Mouse (Mus musculus) stomach, postnatal 0 days (tissue): Measurements from ENCODE around the gene Klk1b3. TPM values are rescaled to one million over a fixed set of nuclear protein-coding genes. Genes with fewer than 3 reads are reported as not detected.
"Not testable (repeated sequence)": the region's sequence is repeated elsewhere in the genome, so short reads cannot be mapped to it uniquely, and the experiment has no call there.

ENCODE experiments used
- ATAC-seq: fragments of 200-750 bp; cut with Nextera tagmentation; 2 replicates; pipeline ENCODE4 v1.8.0; 2017; ENCODE audit not compliant: low FRiP score, low TSS enrichment
- DNase-seq: peaks from one replicate; pipeline ENCODE4 v3.0.0-alpha.2; 2016; ENCODE audit warnings: low spot score
- H3K27ac ChIP-seq: fragments of 300-500 bp; sonication (generic); replicated peaks from 2 replicates; pipeline ENCODE4 v1.5.1; 2014; ENCODE audit warnings: mild to moderate bottlenecking, control low read depth
- H3K27me3 ChIP-seq: fragments of 300-500 bp; sonication (generic); 2 replicates; pipeline ENCODE4 v1.6.1; 2014; ENCODE audit warnings: low read length; ENCODE audit not compliant: control insufficient read depth, insufficient read depth
- H3K36me3 ChIP-seq: fragments of 300-500 bp; sonication (generic); 2 replicates; pipeline ENCODE4 v1.6.1; 2014; ENCODE audit warnings: low read length, mixed read lengths; ENCODE audit not compliant: control insufficient read depth, insufficient read depth
- H3K4me1 ChIP-seq: fragments of 300-500 bp; sonication (generic); replicated peaks from 2 replicates; pipeline ENCODE4 v1.6.1; 2014; ENCODE audit warnings: antibody characterized with exemption; ENCODE audit not compliant: control insufficient read depth, insufficient read depth
- H3K4me2 ChIP-seq: fragments of 300-500 bp; sonication (generic); replicated peaks from 2 replicates; pipeline ENCODE4 v1.6.1; 2014; ENCODE audit warnings: low read depth, mild to moderate bottlenecking, control low read depth, moderate library complexity
- H3K4me3 ChIP-seq: fragments of 300-500 bp; sonication (generic); 2 replicates; pipeline ENCODE4 v1.5.1; 2014; ENCODE audit warnings: low read depth, low read length, control low read depth
- H3K9ac ChIP-seq: fragments of 300-500 bp; sonication (generic); 2 replicates; pipeline ENCODE4 v1.6.1; 2014; ENCODE audit warnings: mild to moderate bottlenecking, low read length, control low read depth, mixed read lengths
- H3K9me3 ChIP-seq: fragments of 300-500 bp; sonication (generic); 2 replicates; pipeline ENCODE4 v1.6.1; 2016; ENCODE audit warnings: low read length; ENCODE audit not compliant: control insufficient read depth
- CTCF ChIP-seq: IDR thresholded peaks from 2 replicates; pipeline ENCODE4 v1.5.1; 2016; ENCODE audit warnings: antibody characterized with exemption, low read depth, mild to moderate bottlenecking, moderate library complexity
- EP300 ChIP-seq: optimal IDR thresholded peaks from 2 replicates; pipeline ENCODE3; 2016; ENCODE audit warnings: antibody characterized with exemption
- WGBS: fragments of 180-500 bp; shearing (Covaris S2); extraction: QIAGEN DNeasy Blood & Tissue Kit; methylation state at CpG from one replicate; pipeline ENCODE4 v1.1.7; 2014; 5-methylcytosine and 5-hydroxymethylcytosine counted together
- polyA plus RNA-seq: library from polyadenylated mRNA; unstranded; fragments of >200 nt; fragmentation: Nextera tagmentation; extraction: Ambion mirVana; gene quantifications from 2 replicates; pipeline ENCODE4 v1.2.1, GENCODE M21; 2015

Klk1b3 gene
- polyA plus RNA-seq, 1 experiment from 2014 or later, result not detected

- WGBS, result 66% methylated on average over 2 of the region's 2 CpGs
- H3K4me3 ChIP-seq, result no peak overlapping the region
- H3K9ac ChIP-seq, result no peak overlapping the region
Measured at GRCm38 (mm10) chr7:44247971-44248370, 50.0 kb downstream of the Klk1b3 start.

GRCm38 (mm10) chr7:44249248-44249647 lies 51.3 kb downstream of the Klk1b3 start:
- TF ChIP-seq EP300, result no peak
- TF ChIP-seq CTCF, result no peak
- no peaks in the 10 kb centered on the region for H3K27me3 ChIP-seq
- H3K9ac ChIP-seq, result no peak overlapping the region
- no peaks in the 10 kb centered on the region for H3K9me3 ChIP-seq
- no peak for ATAC-seq
- DNase-seq, result no peak
- H3K4me3 ChIP-seq, result no peak overlapping the region
- H3K4me2 ChIP-seq, result no peak overlapping the region
- H3K36me3 ChIP-seq, result no peaks in the 10 kb centered on the region; the same call in 1 of the 2 replicates
- H3K4me1 ChIP-seq, result no peaks in the 10 kb centered on the region; the same call in 1 of the 2 replicates
- H3K27ac ChIP-seq, result no peak overlapping the region
- WGBS, result 86% methylated on average over 4 of the region's 4 CpGs

More at GRCm38 (mm10) chr7:44247971-44248370, 50.0 kb downstream of the Klk1b3 start:
- Histone ChIP-seq H3K4me2 (peak overlapping the region; percentile 70), H3K36me3 (no peaks in the 10 kb centered on the region; the same call in 1 of the 2 replicates), H3K4me1 (no peaks in the 10 kb centered on the region; the same call in 1 of the 2 replicates), H3K27ac (no peak overlapping the region), H3K27me3 (no peaks in the 10 kb centered on the region), H3K9me3 (no peaks in the 10 kb centered on the region)
- TF ChIP-seq EP300 (no peak), CTCF (no peak)
- no peak for DNase-seq
- ATAC-seq, result no peak

- not testable (repeated sequence) for H3K27me3 ChIP-seq, H3K36me3 ChIP-seq, H3K4me3 ChIP-seq, H3K4me1 ChIP-seq, H3K4me2 ChIP-seq, ATAC-seq, DNase-seq, H3K9ac ChIP-seq, H3K9me3 ChIP-seq, H3K27ac ChIP-seq
- WGBS, result 88% methylated on average over 17 of the region's 17 CpGs
Measured at GRCm38 (mm10) chr7:44250732-44251275, 52.8 kb downstream of the Klk1b3 start.

Other genes with a start within 250 kb of the Klk1b3 start
- gene Klk1b8, start 247.5 kb upstream of the Klk1b3 start, polyA plus RNA-seq, result not detected in 2 replicates
- not detected in 2 replicates for gene Klk1b1, start 231.4 kb upstream of the Klk1b3 start, polyA plus RNA-seq
- gene Klk1b9, start 222.1 kb upstream of the Klk1b3 start, polyA plus RNA-seq, result not detected in 2 replicates
- not detected in 2 replicates for gene Klk1b11, start 202.3 kb upstream of the Klk1b3 start, polyA plus RNA-seq
- gene Klk1b26, start 186.0 kb upstream of the Klk1b3 start, polyA plus RNA-seq, result not detected in 2 replicates
- gene Klk1b27, start 145.9 kb upstream of the Klk1b3 start, polyA plus RNA-seq, result not detected in 2 replicates
- gene Klk1b21, start 95.9 kb upstream of the Klk1b3 start, polyA plus RNA-seq, result not detected in 2 replicates
- gene Klk1b22, start 85.5 kb upstream of the Klk1b3 start, polyA plus RNA-seq, result not detected in 2 replicates
- gene Klk1b16, start 61.4 kb upstream of the Klk1b3 start, polyA plus RNA-seq, result not detected in 2 replicates
- gene Klk1b24, start 10.0 kb upstream of the Klk1b3 start, polyA plus RNA-seq, result not detected in 2 replicates
- not detected in 2 replicates for gene Klk1b4, start 9.2 kb downstream of the Klk1b3 start, polyA plus RNA-seq
- not detected in 2 replicates for gene Klk1b5, start 17.8 kb downstream of the Klk1b3 start, polyA plus RNA-seq
- 9.7 and 10.7 TPM in 2 replicates for gene Klk1, start 27.2 kb downstream of the Klk1b3 start, polyA plus RNA-seq
- 0.13 TPM in 1 of 2 replicates, not detected in the other for gene Gm36864, start 38.0 kb downstream of the Klk1b3 start, polyA plus RNA-seq
- 0.57 and 0.65 TPM in 2 replicates for gene 1700028J19Rik, start 48.5 kb downstream of the Klk1b3 start, polyA plus RNA-seq
- gene 2410002F23Rik, start 48.5 kb downstream of the Klk1b3 start, polyA plus RNA-seq, result 52.9 and 60.0 TPM in 2 replicates
- not detected in 2 replicates for gene Acp4, start 59.2 kb downstream of the Klk1b3 start, polyA plus RNA-seq
- not detected in 2 replicates for gene Gm15517, start 63.3 kb downstream of the Klk1b3 start, polyA plus RNA-seq
- 11.1 and 11.4 TPM in 2 replicates for gene Clec11a, start 108.7 kb downstream of the Klk1b3 start, polyA plus RNA-seq
- gene Shank1, start 112.1 kb downstream of the Klk1b3 start, polyA plus RNA-seq, result 0.53 and 0.61 TPM in 2 replicates
- gene Syt3, start 185.9 kb downstream of the Klk1b3 start, polyA plus RNA-seq, result 1.2 and 1.4 TPM in 2 replicates
- gene 1700008O03Rik, start 187.6 kb downstream of the Klk1b3 start, polyA plus RNA-seq, result 0.68 and 0.75 TPM in 2 replicates
- gene Lrrc4b, start 230.8 kb downstream of the Klk1b3 start, polyA plus RNA-seq, result 0.36 and 0.52 TPM in 2 replicates